Mouse (Mus musculus) splenic B cell, adult 2 months (primary cell): Measurements from ENCODE around the gene Gtf2i.
A peak's percentile ranks its signal among the peaks of the same experiment; 100 is the strongest.

Experiments
- DNase-seq: peaks from one replicate; pipeline ENCODE4 v3.0.0-alpha.2; 2011; ENCODE audit warnings: low read depth, low spot score
- H3K27me3 ChIP-seq: 2 replicates; pipeline ENCODE4 v1.6.1; 2012; ENCODE audit warnings: mild to moderate bottlenecking, low read length, moderate library complexity, mixed read lengths; ENCODE audit not compliant: control insufficient read depth, poor library complexity, insufficient read depth, severe bottlenecking
- H3K36me3 ChIP-seq: 2 replicates; pipeline ENCODE4 v1.6.1; 2012; ENCODE audit warnings: mild to moderate bottlenecking, low read length, moderate library complexity, mixed read lengths; ENCODE audit not compliant: control insufficient read depth, poor library complexity, insufficient read depth, severe bottlenecking

Gene Gtf2i

GRCm38 (mm10) chr5:134332743-134333142 is 18.2 kb upstream of the Gtf2i start:
- no peaks in the 10 kb centered on the region for H3K27me3 ChIP-seq
- no peaks in the 10 kb centered on the region for H3K36me3 ChIP-seq
- DNase-seq: no peak

GRCm38 (mm10) chr5:134330082-134330481 is 15.5 kb upstream of the Gtf2i start:
- DNase-seq: peak; percentile 64
- Histone ChIP-seq H3K36me3 (no peaks in the 10 kb centered on the region), H3K27me3 (no peaks in the 10 kb centered on the region)

DNA sequence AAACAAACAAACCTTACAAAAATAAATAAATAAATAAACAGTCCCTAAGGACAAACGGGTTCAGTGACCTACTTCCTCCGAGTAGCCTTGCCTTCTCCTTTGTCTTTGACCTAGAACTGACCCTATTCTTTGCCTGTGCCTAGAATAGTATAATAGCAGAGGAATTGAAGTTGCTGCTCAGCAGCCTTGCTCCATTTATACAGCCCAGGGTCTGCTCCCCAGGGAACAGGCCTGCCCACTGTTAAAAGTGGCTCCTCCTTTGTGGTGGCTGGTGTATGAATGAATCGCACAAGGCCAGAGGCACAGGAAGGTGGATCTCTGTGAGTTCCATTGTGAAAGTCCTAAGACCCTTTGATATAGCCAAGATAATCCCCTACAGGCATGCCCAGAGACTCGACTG is 14.8 kb upstream of the Gtf2i start:
- H3K27me3 ChIP-seq: no peaks in the 10 kb centered on the region
- H3K36me3 ChIP-seq: no peaks in the 10 kb centered on the region
- no peak for DNase-seq

- Histone ChIP-seq H3K36me3 (no peaks in the 10 kb centered on the region), H3K27me3 (no peaks in the 10 kb centered on the region)
- no peak for DNase-seq
These were observed 14.0 kb upstream of the Gtf2i start for GRCm38 (mm10) chr5:134328482-134329001.

DNA sequence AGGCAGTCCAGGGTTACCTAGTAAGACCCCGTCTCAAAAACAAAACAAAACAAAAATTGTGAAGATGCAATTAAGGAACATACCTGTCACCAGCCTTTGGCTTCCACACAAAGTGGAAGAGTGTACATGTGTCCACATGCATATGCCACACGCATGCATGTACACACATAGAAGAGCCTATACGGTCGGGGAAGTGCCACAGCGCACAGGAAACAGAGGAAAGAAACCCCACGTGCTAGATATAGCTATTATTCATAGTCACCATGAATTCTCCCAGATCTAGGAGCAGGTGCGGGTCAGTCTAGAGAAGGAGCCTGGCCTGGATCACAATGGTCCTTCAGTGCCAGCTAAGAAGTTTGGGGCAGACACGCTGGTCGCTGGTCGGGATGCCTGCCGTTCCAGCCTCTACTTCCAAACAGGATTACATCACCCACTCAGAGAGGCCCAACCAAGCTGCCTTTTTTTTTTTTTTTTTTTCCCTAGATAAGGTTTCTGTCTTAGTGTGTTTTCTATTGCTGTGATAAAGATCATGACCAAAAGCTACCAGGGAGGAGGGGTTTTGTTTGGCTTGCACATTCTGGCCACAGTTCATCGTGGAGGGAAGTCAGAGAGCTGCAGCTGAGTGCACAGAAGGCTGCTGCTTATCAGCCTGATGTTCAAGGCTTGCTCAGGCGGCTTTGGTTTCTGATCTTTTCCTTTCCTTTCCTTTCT is 11.5 kb upstream of the Gtf2i start:
- no peaks in the 10 kb centered on the region for H3K27me3 ChIP-seq
- DNase-seq: no peak
- no peaks in the 10 kb centered on the region for H3K36me3 ChIP-seq

DNA sequence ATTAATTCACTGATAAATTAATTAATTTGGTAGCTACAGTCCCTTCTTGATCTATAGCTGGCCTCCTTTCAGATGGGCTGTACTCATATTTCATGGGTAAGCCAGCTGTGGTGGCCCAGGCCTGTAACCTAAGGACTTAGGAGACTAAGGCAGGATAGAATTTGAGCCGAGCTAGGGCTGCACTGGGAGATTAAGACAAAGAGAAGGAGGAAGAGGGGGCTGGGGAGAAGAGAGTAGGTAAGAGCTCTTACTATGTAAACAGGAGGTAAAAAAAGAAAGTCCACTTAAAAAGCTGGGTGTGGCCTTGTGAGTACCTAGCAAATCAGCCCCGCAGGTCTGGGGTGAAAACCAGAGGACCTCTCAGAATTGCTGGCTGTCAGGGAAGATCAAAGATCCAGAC is 9.3 kb upstream of the Gtf2i start:
- H3K27me3 ChIP-seq: no peaks in the 10 kb centered on the region
- no peak for DNase-seq
- no peaks in the 10 kb centered on the region for H3K36me3 ChIP-seq

DNA sequence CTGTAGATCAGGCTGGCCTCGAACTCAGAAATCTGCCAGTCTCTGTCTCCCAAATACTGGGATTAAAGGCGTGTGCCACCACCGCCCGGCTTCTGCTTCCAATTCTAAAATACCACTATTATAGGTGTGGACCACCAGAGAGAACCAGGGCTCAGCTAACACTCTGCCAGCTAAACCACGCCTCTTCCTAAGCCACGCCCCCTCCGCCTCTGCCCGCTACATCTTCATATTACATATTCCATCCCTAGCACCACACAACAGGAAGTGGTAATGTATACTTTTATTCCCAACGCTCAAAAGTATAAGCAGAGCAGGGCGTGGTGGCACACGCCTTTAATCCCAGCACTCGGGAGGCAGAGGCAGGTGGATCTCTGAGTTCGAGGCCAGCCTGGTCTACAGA is 8.8 kb upstream of the Gtf2i start:
- Histone ChIP-seq H3K27me3 (no peaks in the 10 kb centered on the region), H3K36me3 (no peaks in the 10 kb centered on the region)
- peak; percentile 38 for DNase-seq

- no peaks in the 10 kb centered on the region; the same call in 1 of the 2 replicates for H3K27me3 ChIP-seq
- no peak for DNase-seq
- no peaks in the 10 kb centered on the region for H3K36me3 ChIP-seq
These were observed 7.8 kb upstream of the Gtf2i start for GRCm38 (mm10) chr5:134322355-134322754.

- no peak for DNase-seq
- no peaks in the 10 kb centered on the region; the same call in 1 of the 2 replicates for H3K27me3 ChIP-seq
- H3K36me3 ChIP-seq: no peaks in the 10 kb centered on the region
These were observed 7.1 kb upstream of the Gtf2i start for GRCm38 (mm10) chr5:134321699-134322098.

DNA sequence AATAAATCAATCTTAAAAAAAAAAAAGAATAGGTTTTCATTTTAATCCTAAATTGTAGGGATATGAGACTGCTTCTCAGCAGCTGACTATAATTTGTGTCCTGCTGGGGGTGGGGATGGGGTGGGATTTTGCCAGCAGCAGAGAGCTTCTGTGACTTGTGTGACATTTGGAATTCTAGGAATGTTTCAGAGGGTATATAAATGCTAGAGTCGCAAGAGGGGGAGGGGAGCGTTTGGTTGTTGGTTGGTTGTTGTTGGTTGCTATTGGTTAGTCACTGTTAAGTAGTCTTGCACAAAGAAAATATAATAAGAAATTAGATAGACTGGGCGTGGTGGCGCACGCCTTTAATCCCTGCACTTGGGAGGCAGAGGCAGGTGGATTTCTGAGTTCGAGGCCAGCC is 4.3 kb upstream of the Gtf2i start:
- no peaks in the 10 kb centered on the region for H3K36me3 ChIP-seq
- DNase-seq: no peak
- H3K27me3 ChIP-seq: no peaks in the 10 kb centered on the region; the same call in 1 of the 2 replicates

DNA sequence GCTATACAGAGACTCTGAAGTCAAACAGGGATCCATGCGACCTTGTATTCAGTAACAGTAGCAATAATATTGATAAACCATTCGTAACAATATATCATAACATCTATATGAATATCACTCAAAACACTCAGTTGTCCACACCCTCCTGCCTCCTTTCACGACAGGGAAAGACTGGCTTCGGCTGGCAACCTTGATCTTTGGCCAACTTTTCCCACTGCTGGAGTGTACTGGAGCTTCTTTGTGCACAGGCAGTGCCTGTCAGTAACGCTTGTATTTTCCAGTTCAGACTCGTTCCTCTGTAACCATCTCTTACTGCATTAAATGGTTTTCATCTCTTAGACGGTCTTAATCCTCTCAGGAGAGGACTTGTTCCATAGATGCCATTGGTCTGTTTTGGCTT is 2.2 kb upstream of the Gtf2i start:
- no peaks in the 10 kb centered on the region for H3K36me3 ChIP-seq
- H3K27me3 ChIP-seq: no peaks in the 10 kb centered on the region; the same call in 1 of the 2 replicates
- DNase-seq: no peak

GRCm38 (mm10) chr5:134315623-134316350 is 1.2 kb upstream of the Gtf2i start:
- no peaks in the 10 kb centered on the region; the same call in 1 of the 2 replicates for H3K27me3 ChIP-seq
- no peaks in the 10 kb centered on the region for H3K36me3 ChIP-seq
- DNase-seq: no peak

DNA sequence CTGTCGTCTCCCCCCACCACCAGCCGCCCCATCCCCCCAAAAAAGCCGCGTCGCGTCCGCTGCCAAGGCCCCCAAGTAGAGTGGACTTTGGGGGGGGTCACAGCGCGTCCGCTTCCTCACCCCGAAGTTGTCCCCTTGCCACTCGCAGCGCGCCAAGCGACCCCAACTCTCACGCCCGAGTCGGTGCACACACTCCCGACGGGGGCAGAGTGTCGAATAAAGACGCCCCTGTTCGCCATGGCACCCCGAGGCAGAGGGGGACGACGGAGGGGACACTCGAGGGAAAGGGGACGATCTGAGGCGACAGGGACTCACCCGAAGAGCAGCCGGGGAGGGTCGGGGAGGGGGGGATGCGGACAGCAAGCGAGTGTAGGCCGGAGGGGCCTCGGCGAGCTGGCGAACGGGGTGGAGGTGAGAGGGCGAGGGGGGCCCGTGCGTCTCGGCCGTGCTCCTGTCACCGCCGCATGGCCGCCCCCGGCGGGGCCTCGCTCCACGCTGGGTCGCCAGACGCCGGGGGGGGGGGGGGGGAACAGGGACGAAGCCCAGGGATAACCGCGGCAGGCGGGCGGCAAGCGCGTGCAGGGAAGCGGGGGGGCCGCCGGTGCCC is 389 bp downstream of the Gtf2i start:
- Histone ChIP-seq H3K36me3 (no peaks in the 10 kb centered on the region), H3K27me3 (no peaks in the 10 kb centered on the region; the same call in 1 of the 2 replicates)
- DNase-seq: peak; percentile 68

DNA sequence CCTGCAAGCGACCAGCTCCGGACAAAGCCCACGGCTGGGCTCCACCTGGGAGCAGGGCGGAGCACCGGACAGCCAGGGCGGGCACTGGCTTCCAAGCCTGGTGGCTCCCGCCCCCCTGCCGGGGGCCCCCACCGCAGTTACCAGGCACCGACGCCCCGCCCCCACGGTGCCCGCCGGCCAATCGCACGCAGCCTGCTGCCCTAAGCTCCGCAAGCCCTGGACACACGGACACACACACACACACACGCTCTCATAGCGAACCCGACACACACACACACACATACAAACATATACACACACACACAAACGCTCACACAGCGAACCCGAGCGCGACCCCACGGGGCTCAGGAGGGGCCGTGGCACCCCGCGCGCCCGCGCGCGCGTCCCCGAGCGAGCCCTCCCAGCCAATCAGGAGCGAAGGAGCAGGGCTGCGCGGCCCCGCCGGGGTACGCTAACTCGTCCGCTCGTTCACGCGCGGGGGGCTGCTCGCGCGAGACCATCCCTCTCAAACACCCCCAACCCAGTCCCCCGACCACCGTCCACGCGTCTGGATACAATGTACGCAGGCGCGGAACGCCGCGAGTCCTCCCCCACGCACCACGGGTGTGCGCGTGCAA is 1.0 kb downstream of the Gtf2i start:
- no peaks in the 10 kb centered on the region; the same call in 1 of the 2 replicates for H3K27me3 ChIP-seq
- no peaks in the 10 kb centered on the region for H3K36me3 ChIP-seq
- peak; percentile 86 for DNase-seq
